Mouse (Mus musculus) layer of hippocampus, adult 2 months (tissue): Measurements from ENCODE around the gene Hspa12b. TPM values are rescaled to one million over a fixed set of nuclear protein-coding genes. Genes with fewer than 3 reads are reported as not detected.
A peak's percentile ranks its signal among the peaks of the same experiment; 100 is the strongest.

ENCODE experiments used
- DNase-seq, 2 experiments: peaks; one replicate each; pipeline ENCODE4 v3.0.0; 2022; ENCODE audit warnings: low spot score in 2 of 2
- H3K27ac ChIP-seq: fragments of 200-600 bp; 2 replicates; pipeline ENCODE4 v1.8.1; 2022
- H3K4me3 ChIP-seq: fragments of 200-600 bp; 2 replicates; pipeline ENCODE4 v1.8.1; 2022; ENCODE audit warnings: mild to moderate bottlenecking
- CTCF ChIP-seq: fragments of 200-600 bp; conservative IDR thresholded peaks from 2 replicates; pipeline ENCODE4 v1.8.1; 2022; ENCODE audit warnings: antibody characterized with exemption, mild to moderate bottlenecking, moderate library complexity
- total RNA-seq, 2 experiments: library from RNA; stranded (reverse); gene quantifications; 2 replicates each; pipeline ENCODE4 v1.2.3; 2021

Hspa12b gene
- total RNA-seq, 2 experiments from 2014 or later = 9.1 to 9.5 TPM

GRCm38 (mm10) chr2:131145536-131145935 lies 18.5 kb downstream of the Hspa12b start:
- no peak for TF ChIP-seq CTCF
- no peak overlapping the region for H3K27ac ChIP-seq
- DNase-seq = no peak
- no peak overlapping the region for H3K4me3 ChIP-seq

DNA sequence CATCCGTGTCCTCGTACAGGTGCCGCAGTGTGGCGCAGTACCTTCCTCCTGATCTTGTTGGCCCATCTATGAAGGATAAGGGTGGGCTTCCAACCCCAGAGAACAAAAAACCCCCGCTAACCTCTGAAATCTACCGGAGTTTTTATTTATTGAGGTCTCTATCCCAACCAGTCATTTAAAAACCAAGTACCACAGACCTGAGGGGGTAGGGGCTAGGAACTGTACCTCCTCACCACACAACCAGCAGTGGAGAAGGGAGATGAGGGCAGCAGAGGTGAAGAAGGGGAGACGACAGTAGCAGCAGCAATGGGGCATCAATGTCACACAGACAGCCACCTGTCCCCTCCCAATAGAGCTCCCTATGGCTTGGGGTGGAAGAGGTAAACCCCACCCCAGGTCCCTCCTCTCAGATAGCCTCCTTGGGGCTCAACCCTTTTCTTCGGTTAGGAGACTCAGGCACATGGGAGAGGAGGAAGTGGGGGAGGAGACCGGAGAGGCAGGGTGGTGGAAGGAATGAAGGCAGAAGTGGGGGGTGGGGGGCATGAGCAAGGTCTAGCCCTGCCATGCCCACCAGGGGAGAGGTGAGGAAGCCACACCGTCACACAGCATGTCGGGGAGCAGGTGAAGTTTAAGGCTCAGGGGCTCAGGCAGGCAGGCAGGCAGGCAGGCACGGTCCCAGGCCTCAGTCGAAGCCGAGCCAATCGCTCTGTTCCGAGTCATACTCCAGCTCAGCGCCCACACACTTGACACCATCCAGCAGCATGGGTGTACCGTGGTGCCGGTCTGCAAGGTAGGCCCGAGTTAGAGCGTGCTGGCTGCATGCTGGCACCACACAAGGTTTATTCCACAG lies 19.3 kb downstream of the Hspa12b start:
- TF ChIP-seq CTCF = no peak

DNA sequence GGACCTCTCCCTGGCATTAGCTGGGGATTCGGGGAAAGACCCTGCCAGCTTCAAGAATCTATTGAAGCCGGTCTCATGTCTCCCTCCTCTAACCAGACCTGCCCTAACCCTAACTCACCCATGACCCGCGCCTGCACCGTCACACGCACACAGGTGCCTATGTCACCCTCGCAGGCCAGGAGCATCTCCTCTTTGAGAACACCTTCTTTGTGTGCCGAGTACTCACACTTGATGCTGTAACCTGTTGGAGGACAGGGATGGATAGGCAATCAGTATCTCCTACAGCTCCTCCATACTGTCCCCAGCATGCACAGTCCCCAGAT lies 19.9 kb downstream of the Hspa12b start:
- no peak for TF ChIP-seq CTCF
- Histone ChIP-seq H3K4me3 (no peak overlapping the region), H3K27ac (no peak overlapping the region)
- DNase-seq = no peak

More for the DNA sequence above, 19.3 kb downstream of the Hspa12b start:
- no peak overlapping the region for H3K27ac ChIP-seq
- no peak overlapping the region for H3K4me3 ChIP-seq
- no peak for DNase-seq

- Histone ChIP-seq H3K27ac (no peak overlapping the region), H3K4me3 (no peak overlapping the region)
- TF ChIP-seq CTCF = no peak
- no peak for DNase-seq
Measured at GRCm38 (mm10) chr2:131148353-131149253, 21.5 kb downstream of the Hspa12b start.

- no peak for TF ChIP-seq CTCF
- no peak for DNase-seq
Measured at GRCm38 (mm10) chr2:131149254-131149578, 22.1 kb downstream of the Hspa12b start.

DNA sequence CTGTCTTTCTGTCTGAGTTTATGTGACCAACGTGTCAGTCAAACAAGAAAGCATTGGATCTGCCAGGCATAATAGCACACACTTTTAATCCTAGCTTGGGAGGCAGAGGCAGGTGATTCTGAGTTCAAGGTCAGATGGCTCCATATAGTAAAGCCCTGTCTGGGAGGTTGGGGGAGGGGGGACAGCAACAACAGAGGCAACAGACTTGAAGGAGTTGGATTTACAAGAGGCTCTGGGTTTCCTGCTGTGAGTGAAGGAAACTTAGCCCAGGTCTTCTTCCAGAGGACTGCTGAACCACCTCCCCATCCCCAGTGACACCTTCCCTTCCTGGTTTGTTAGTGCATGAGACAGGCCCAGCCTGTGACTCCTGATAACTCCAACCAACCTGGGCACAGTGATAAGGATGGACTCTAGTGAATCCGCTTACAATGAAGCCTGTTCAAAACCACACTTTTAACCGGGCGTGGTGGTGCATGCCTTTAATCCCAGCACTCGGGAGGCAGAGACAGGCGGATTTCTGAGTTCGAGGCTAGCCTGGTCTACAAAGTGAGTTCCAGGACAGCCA lies 25.2 kb downstream of the Hspa12b start:
- no peak for TF ChIP-seq CTCF
- DNase-seq = no peak

More at GRCm38 (mm10) chr2:131149254-131149578, 22.1 kb downstream of the Hspa12b start:
- Histone ChIP-seq H3K27ac (no peak overlapping the region), H3K4me3 (no peak overlapping the region)

DNA sequence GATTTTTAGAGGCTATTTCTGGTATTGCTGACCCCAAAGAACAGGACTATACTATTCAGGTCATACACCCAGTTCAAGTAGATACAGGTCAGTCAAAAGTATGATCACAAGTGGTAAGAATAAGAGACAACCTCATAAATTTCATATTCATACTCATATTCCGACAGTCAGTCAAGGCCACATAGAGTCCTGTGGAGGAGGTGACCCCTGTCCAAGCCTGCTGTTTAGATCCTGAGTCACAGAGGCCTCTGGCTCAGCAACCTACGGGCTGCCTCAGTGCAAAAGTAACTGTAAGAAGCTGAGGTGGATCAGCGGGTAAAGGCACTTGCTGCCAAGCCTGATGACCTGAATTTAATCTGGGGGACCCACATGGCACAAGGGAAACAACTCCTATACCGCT lies 27.0 kb downstream of the Hspa12b start:
- TF ChIP-seq CTCF = no peak
- Histone ChIP-seq H3K27ac (no peak overlapping the region), H3K4me3 (no peak overlapping the region)
- DNase-seq = no peak

More for the DNA sequence above, 25.2 kb downstream of the Hspa12b start:
- H3K4me3 ChIP-seq = no peak overlapping the region
- H3K27ac ChIP-seq = no peak overlapping the region

DNA sequence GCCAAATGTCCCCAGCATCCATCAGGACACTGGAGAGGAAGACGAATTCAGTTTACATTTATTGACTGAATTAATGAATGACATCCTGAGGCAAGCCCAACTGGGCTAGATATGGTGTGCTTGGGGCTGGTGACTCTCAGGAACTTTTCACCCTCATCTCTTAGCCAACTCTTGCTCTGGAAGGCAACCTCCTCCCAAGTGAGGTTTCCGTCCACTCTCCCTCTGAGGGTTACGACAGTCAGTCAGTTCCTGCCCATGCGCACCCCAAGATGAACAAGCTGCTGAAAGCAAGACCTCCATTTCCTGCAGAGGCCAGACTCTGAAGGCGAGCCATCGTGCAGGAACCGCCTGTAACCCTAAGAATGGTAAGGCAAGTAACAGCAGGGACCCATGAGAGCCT lies 29.9 kb downstream of the Hspa12b start:
- DNase-seq = no peak
- Histone ChIP-seq H3K27ac (no peak overlapping the region), H3K4me3 (no peak overlapping the region)
- no peak for TF ChIP-seq CTCF

GRCm38 (mm10) chr2:131159491-131159910 lies 32.4 kb downstream of the Hspa12b start:
- H3K4me3 ChIP-seq = peak overlapping the region; percentile 84
- DNase-seq = no peak
- H3K27ac ChIP-seq = peak overlapping the region; percentile 96
- no peak for TF ChIP-seq CTCF

DNA sequence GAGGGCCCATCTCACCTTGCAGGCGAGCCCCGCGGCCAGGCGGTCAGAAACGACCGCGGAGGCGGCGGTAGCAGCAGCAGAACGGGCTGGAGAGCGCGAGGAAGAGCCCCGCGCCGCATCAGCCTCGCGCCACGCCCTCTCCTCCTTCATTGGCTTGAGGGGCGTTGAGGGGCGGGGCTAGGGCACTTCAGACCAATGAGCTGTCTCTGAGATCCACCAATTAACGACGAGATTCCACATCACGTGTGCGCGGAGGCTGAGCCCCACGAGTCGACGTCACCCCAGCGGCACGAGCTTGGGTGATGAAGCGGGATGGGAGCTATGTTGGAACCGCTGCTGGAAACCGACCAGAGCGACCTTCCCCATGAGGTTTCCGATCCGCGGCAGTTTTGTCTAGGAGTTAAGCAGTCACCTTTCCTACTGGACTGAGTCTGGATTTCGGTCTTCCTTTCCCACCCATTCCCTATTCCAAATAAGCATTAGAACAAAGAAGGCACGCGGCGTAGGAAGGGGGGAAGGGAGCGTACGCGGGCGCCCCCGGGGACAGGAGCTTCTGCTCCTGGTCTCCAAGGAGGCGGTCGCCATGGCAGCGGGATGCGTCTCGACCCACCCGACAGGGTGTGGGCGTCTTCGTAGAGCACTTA lies 33.0 kb downstream of the Hspa12b start, which contains the start of gene 1700037H04Rik:
Gene 1700037H04Rik, minus strand, starts transcription at position 144 of the 644 bp plus-strand sequence.
- peak within 1 kb of the TSS; percentile 96 for H3K27ac ChIP-seq
- peak; percentile 93 to 97 for DNase-seq
- H3K4me3 ChIP-seq = peak within 1 kb of the TSS; percentile 84
- no peak for TF ChIP-seq CTCF

DNA sequence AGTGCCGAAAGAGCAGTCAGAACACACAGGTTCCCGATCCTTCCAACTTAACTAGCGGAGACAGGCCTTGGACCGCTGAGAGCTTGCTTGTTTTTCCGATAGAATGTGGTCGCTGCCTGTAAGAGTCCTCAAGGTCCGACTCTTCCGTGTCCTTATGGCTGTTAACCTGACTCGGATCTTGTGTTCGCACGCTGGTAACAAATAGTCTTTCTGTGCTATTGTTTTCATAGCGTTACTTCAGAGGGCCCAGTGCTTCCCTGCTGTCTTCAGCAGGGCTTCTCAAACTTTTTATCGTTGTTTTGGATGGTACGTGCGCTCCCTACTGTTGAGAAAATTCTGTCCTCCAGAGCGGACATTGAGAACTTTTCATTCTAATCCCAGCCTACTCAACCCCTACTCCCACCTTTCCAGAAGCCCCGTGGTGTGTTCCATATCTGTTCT lies 33.6 kb downstream of the Hspa12b start:
- DNase-seq = no peak
- H3K27ac ChIP-seq = peak overlapping the region; percentile 96
- peak; percentile 66 for TF ChIP-seq CTCF
- peak overlapping the region; percentile 84 for H3K4me3 ChIP-seq

GRCm38 (mm10) chr2:131163924-131164323 lies 36.8 kb downstream of the Hspa12b start:
- Histone ChIP-seq H3K27ac (peak overlapping the region; percentile 51), H3K4me3 (no peak overlapping the region)
- no peak for TF ChIP-seq CTCF
- DNase-seq = no peak
